Mouse (Mus musculus): ENCODE measurements at regions not wholly inside any gene's neighbourhood (a gene's known extent, or its start where the extent isn't known, plus 50 kb on each side); places are given as distances from the start of the nearest gene placed in this dataset.
"Not testable (repeated sequence)": the region's sequence is repeated elsewhere in the genome, so short reads cannot be mapped to it uniquely, and the experiment has no call there.

DNA sequence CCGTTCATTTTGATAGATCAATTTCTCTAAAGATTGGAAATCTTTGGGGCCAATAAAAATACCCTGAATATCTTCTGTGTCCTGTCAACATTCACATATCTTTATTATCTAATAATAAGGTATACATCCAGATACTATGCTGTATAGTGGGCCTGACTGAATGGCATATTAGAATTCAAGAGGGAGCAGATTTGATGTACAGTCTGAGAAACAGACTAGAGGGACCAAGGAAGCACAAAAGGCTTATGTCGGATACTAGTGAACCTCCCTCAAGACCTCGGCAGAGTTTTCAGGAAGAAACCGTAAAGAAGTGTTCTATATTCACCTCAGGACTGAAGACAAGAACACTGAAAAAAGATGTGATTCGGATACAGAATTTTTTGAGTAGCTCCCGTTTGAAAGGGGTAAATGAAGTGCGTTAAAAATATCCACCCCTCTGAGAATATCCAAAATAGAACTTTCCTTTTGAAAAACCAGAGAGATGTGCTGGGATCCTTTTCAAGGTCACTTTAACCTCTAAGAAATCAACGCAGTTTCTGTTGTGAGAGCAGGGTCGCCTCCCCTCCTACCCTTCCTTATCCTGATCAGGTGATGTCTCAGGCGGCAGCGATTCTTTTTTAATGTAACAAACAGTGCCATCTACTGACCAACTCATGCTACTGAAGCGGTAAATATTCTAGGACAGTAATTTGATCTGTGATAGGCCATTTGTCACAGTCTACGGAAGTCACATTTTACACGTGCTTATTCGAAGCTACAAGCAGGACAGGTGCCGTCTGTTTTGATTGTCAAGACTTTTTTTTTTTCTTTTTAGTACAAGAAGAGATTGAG lies 485.1 kb upstream of the Hsf2 start:
- DNase-seq (ENCODE audit: low spot score in 2 of 2): peak; percentile 2 to 5

DNA sequence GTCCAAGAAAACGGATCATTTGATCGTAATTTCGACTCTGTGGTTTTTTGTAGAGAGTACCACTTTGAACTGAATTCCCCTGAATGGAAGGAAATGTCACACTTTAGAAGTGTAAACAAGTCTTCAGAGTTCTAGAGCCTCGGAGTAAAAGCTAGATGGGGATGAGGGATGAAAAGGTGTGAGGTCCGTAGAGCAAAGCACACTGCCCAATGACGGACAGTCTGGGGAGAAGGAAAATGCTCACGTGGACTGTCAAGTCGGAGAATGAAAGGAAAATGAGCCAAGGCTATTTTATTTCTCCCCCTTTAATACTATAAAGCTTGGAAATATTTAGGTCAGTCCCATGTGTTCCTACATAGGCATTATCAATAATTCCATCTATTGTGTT lies 484.5 kb upstream of the Hsf2 start:
- no peak for DNase-seq (ENCODE audit: low spot score in 2 of 2)

GRCm38 (mm10) chr10:57037641-57038040 lies 448.5 kb upstream of the Hsf2 start:
- DNase-seq (ENCODE audit: low spot score in 2 of 2): no peak

- no peak for DNase-seq (ENCODE audit: low spot score in 2 of 2)
These were observed 446.0 kb upstream of the Hsf2 start for GRCm38 (mm10) chr10:57040201-57040600.

DNA sequence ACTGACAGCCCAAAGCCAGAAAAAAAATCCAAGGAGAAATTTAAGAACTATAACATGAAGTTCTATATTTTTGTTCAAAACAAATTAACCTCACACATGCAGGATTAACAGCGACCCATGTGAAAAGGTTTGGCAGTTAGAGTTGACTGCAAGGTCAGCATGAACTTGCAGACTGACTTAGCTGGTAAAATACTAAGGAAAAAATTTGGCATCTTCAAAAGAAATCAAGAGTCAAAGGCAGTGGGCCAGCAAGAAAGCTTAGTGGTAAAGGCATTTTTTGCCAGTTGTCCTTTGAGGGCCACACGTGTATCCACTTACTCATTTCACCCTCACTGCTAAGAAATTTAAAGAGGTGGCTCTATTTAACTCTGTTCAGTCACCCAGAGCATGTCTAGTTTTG lies 440.2 kb upstream of the Hsf2 start:
- no peak for DNase-seq (ENCODE audit: low spot score in 2 of 2)

- no peak for DNase-seq (ENCODE audit: low spot score in 2 of 2)
These were observed 439.3 kb upstream of the Hsf2 start for GRCm38 (mm10) chr10:57046891-57047290.

DNA sequence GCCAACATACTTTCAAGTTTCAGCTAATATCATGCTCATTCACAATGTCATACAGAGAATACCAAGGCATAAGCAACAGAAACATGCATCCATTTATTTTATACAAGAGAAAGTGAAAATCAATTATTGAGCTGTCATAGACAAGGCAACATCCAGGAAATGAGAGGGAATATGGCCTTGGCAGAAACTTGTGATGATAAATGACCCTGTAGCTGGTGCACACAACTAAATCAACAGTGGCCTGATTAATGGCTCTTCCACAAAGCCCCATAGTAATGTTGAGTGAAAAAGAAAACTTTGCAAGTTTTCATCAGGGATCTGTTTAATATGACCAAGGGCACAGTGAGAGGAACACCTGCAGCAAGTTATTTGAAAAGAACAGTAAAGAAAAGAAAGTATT lies 438.5 kb upstream of the Hsf2 start:
- no peak for DNase-seq (ENCODE audit: low spot score in 2 of 2)

GRCm38 (mm10) chr10:57053375-57053774 lies 432.8 kb upstream of the Hsf2 start:
- not testable (repeated sequence) for DNase-seq (ENCODE audit: low spot score in 2 of 2)

- no peak for DNase-seq (ENCODE audit: low spot score in 2 of 2)
These were observed 396.1 kb upstream of the Hsf2 start for GRCm38 (mm10) chr10:57090131-57090530.

DNA sequence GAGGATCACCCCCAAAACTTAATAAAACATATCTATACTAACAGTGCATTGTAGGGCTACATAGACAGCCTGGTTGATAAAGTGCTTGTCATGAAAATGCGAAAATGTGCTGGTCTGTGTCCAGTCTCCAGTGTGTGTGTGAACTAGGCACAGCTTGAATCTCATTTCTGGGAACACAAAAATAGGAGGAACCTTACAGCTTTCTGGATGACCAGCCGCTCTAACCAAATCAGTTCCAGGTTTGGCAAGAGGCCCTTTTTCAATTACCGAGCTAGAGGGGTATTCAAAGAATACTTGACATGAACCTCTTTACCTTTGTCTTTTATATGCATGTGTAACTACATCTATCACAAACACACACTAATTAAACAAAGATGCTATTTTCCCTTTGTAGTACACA lies 390.3 kb upstream of the Hsf2 start:
- no peak for DNase-seq (ENCODE audit: low spot score in 2 of 2)

DNA sequence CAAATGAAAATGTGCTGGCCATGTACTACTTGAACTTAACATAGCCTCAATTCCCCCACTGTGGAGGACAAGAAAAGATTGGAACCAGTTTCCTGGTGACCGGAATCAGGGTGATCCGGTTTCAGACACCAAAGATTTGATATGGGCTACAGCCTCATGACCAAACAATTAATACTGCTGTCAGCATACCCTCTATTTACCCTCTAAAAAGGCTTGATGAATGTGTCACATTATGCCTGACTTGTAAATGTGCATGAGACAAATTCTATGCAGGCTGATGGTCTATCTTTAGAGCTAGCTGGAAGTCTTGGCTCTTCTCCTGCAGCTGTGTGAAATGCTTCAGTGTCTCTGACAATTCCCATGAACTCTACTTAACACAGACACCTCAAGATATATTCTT lies 372.8 kb upstream of the Hsf2 start:
- no peak for DNase-seq (ENCODE audit: low spot score in 2 of 2)

GRCm38 (mm10) chr10:57114696-57115271 lies 371.4 kb upstream of the Hsf2 start:
- DNase-seq (ENCODE audit: low spot score in 2 of 2): no peak

GRCm38 (mm10) chr10:57121514-57121913 lies 364.7 kb upstream of the Hsf2 start:
- no peak for DNase-seq (ENCODE audit: low spot score in 2 of 2)

- no peak for DNase-seq (ENCODE audit: low spot score in 2 of 2)
These were observed 359.0 kb upstream of the Hsf2 start for GRCm38 (mm10) chr10:57127185-57127584.

GRCm38 (mm10) chr10:57156426-57156825 lies 329.8 kb upstream of the Hsf2 start:
- no peak for DNase-seq (ENCODE audit: low spot score in 2 of 2)

GRCm38 (mm10) chr10:57156912-57157311 lies 329.3 kb upstream of the Hsf2 start:
- DNase-seq (ENCODE audit: low spot score in 2 of 2): peak in 1 of 2 experiments; percentile 4

GRCm38 (mm10) chr10:57160546-57160945 lies 325.6 kb upstream of the Hsf2 start:
- no peak for DNase-seq (ENCODE audit: low spot score in 2 of 2)

DNA sequence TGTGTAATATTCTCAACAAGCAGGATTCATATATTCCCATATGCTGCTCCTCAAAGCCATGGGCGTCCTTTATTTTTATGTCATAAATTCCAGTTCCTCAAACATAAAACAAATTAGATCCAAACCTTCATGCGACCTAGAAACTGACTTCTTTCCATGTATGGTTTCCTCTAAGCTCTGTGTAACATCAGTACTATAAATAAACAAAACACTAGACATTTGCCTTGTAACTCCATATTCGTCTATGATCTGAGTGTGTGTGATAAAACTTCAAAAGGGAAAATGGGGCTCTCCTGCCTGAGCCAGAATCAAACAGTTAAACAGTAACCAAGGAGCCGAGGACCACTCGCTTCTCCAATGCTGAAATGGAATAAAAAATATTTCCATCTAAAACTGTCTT lies 322.8 kb upstream of the Hsf2 start:
- DNase-seq (ENCODE audit: low spot score in 2 of 2): no peak

GRCm38 (mm10) chr10:57183560-57183959 lies 302.6 kb upstream of the Hsf2 start:
- DNase-seq (ENCODE audit: low spot score in 2 of 2): peak; percentile 6 to 34

DNA sequence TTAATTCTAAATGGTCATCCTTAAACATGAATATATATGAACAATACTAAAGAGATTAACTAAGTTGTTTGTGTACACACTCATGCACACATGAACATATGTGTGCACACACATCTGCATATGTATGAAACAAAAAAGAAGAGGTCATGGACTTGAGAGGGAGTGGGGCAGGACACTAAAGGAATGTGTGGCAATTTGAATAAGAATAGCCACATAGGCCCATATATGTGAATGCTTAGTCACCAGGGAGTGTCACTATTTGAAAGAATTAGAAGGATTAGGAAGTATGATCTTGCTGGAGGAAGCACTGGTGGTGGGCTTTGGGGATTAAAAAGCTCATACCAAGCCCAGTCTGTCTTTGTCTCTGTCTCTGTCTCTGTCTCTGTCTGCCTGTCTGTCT lies 275.5 kb upstream of the Hsf2 start:
- no peak for DNase-seq (ENCODE audit: low spot score in 2 of 2)

GRCm38 (mm10) chr10:57231117-57231516 lies 255.1 kb upstream of the Hsf2 start:
- peak; percentile 4 to 5 for DNase-seq (ENCODE audit: low spot score in 2 of 2)

GRCm38 (mm10) chr10:57281220-57281619 lies 205.0 kb upstream of the Hsf2 start:
- DNase-seq (ENCODE audit: low spot score in 2 of 2): no peak

GRCm38 (mm10) chr10:57282896-57283295 lies 203.3 kb upstream of the Hsf2 start:
- peak; percentile 33 to 43 for DNase-seq (ENCODE audit: low spot score in 2 of 2)

Data from urinary bladder, postnatal 36 days (tissue).